Mouse (Mus musculus) T-helper 2 cell (primary cell): Measurements from ENCODE around the gene Mmel1.

ENCODE experiments used
- in situ Hi-C: fragments of 300-600 bp; cut with MboI, MseI; formaldehyde crosslinking; loops from one replicate; pipeline ENCODE4 v1.15.1; 2025; ENCODE audit warnings: high pct_unique_total_duplicates

Mmel1 gene

GRCm38 (mm10) chr4:154864271-154864771 is 5.1 kb upstream of the Mmel1 start:
- in situ Hi-C loops, result no loop called here

GRCm38 (mm10) chr4:154864961-154865760 is 4.2 kb upstream of the Mmel1 start:
- in situ Hi-C loops, result loop anchor here (5.0 kb wide), 1 partner anchor 187 kb away; no protein-coding TSS in a partner anchor

- in situ Hi-C loops, result loop anchor here (5.0 kb wide), 1 partner anchor 186 kb away; no protein-coding TSS in a partner anchor
Observed at GRCm38 (mm10) chr4:154866391-154866790, 3.0 kb upstream of the Mmel1 start.

GRCm38 (mm10) chr4:154867257-154867656 is 2.1 kb upstream of the Mmel1 start:
- in situ Hi-C loops, result loop anchor here (5.0 kb wide), 1 partner anchor 185 kb away; no protein-coding TSS in a partner anchor

- in situ Hi-C loops, result loop anchor here (5.0 kb wide), 1 partner anchor 97 kb away; no protein-coding TSS in a partner anchor
Observed at GRCm38 (mm10) chr4:154870721-154871120, 1.3 kb downstream of the Mmel1 start.

GRCm38 (mm10) chr4:154871757-154872251 is 2.4 kb downstream of the Mmel1 start:
- in situ Hi-C loops, result loop anchor here (5.0 kb wide), 1 partner anchor 95 kb away; no protein-coding TSS in a partner anchor

GRCm38 (mm10) chr4:154873186-154873585 is 3.8 kb downstream of the Mmel1 start:
- in situ Hi-C loops, result loop anchor here (5.0 kb wide), 1 partner anchor 94 kb away; no protein-coding TSS in a partner anchor

GRCm38 (mm10) chr4:154877864-154878548 is 8.6 kb downstream of the Mmel1 start:
- in situ Hi-C loops, result no loop called here

GRCm38 (mm10) chr4:154880730-154881129 is 11.3 kb downstream of the Mmel1 start:
- in situ Hi-C loops, result no loop called here

- in situ Hi-C loops, result no loop called here
Observed at GRCm38 (mm10) chr4:154882014-154882659, 12.8 kb downstream of the Mmel1 start.

GRCm38 (mm10) chr4:154885416-154885815 is 16.0 kb downstream of the Mmel1 start:
- in situ Hi-C loops, result no loop called here

- in situ Hi-C loops, result no loop called here
Observed at GRCm38 (mm10) chr4:154886876-154887592, 17.6 kb downstream of the Mmel1 start.

GRCm38 (mm10) chr4:154887593-154888250 is 18.3 kb downstream of the Mmel1 start:
- in situ Hi-C loops, result no loop called here

GRCm38 (mm10) chr4:154890887-154891286 is 21.5 kb downstream of the Mmel1 start:
- in situ Hi-C loops, result no loop called here

GRCm38 (mm10) chr4:154895549-154895948 is 26.2 kb downstream of the Mmel1 start:
- in situ Hi-C loops, result no loop called here

GRCm38 (mm10) chr4:154897676-154898465 is 28.5 kb downstream of the Mmel1 start:
- in situ Hi-C loops, result no loop called here

GRCm38 (mm10) chr4:154898506-154899446 is 29.4 kb downstream of the Mmel1 start, which contains the start of gene Fam213b:
TSS of gene Fam213b (minus strand) at chr4:154899135.
- in situ Hi-C loops, result no loop called here

- in situ Hi-C loops, result no loop called here
Observed at GRCm38 (mm10) chr4:154902371-154902770, 33.0 kb downstream of the Mmel1 start.
